Mouse (Mus musculus): ENCODE data around the gene Abtb2.

The Abtb2 gene

DNA sequence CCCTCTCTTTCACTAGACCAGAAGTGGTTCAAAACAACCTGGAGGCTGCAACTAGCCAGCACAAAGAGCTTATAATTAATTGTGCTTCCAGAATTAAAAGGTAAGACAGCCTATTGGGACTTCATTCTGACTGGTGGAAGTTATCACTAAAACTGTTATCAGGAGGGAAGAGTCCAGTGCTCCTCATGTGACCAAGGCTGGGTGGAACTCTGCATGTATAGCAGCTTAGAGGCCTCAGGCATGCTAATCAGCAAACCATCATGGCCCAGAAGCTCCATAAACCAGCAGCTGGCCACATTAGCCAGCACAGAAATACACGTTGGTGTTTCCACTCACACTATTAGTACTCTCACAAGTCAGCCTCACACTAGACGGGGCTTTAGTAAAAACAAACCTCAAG lies 180.7 kb downstream of the Abtb2 start:
- DNase-seq, result no peak

DNA sequence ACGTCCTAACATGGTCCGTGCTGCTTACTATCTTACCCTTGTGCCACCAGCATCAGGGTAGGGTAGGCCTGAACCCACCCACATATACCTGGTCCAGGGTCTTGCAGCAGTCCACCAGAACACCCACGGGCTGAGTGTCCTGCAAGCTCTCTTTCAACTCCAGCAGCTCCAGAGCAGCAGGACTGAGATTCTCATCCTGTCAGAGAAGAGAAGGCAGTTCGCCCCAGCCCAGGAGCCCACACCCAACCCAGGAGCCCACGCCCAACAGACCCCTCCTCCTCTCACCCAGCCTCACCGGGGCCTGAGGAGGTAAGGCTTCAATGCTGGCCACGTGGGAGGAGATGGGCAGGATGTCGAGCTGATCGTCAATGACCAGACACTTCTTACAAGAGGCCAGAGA lies 181.8 kb downstream of the Abtb2 start:
- DNase-seq, result no peak

DNA sequence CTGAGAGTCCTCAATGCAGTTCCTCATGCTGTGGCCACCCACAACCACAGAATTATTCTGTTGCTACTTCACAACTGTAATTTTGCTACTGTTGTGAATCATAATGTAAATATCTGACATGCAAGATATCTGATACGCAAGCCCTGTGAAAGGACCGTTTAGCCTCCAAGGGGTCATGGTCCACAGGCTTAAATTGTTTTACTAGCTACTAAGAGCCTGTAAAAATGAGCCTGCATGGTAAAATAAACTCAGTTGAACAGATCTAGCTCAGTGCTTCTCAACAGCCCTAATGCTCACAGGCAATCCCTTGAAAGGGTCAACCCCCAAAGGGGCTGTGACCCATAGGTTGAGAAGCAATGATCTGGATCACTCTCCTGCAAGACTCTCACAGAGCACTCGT lies 183.0 kb downstream of the Abtb2 start:
- DNase-seq, result no peak

DNA sequence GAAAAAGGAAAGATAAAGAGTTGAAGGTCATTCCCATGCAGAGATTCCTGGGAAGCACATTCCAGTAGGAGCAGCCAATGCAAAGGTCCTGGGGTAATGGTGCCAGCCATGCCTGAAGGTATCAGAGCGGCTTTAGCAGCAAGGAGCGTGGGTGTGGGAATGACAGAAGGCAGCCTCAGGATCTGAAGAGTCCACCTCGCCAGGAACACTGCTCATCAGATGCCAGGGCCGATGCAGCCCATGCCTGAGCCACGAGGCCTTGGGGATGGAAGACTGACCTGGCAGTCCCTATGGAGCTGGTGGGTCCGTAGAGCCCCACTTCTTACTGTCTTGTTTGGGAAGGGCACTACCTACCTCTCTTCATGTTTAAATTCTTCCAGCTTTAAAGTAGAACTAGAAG lies 185.7 kb downstream of the Abtb2 start:
- no peak for DNase-seq

DNA sequence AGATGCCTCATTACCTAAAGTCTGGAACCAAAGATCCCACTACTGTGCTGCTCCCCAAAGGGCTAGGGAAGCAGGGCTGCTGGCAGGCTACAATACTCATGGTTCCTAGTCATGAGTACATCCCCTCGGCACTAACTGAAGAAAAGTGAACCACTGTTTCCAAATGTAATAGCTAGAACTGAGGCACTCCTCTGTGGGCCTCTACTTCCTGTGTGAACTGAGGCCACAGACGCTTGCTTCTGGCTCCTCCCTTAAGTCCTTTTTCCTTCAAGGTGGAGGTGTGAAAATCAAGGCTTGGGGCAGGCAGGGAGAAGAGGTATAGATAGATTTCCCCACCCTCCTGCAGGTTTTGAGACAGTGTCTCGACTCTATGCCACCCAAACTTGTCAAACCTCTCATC lies 188.5 kb downstream of the Abtb2 start:
- DNase-seq, result no peak

DNA sequence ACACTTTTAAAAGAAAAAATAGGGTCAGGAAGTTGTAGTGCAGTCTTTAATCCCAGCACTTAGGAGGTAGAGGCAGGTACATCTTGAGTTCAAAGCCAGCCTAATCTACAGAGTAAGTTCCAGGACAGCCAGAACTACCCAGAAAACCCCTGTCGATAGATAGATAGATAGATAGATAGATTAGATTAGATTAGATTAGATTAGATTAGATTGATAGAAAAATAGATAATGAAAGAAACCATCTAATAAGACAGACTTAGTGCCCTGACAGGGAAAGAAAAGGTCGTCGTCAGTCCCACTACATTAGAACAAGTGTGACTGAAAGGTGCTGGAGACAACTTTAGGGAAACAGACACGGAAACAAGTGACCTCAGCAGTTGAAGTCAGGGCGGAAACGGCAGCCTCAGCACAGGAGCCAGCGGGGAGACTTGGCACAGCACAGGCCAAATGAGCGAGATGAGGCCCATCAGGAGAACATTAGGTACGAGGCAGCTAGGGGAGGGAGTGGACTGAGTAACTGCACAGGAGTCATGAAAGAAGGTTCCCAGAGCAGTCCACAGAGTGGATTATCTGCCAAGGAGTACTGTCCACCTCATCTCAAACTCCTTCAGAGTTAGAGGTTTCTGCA lies 189.5 kb downstream of the Abtb2 start:
- DNase-seq, result no peak

DNA sequence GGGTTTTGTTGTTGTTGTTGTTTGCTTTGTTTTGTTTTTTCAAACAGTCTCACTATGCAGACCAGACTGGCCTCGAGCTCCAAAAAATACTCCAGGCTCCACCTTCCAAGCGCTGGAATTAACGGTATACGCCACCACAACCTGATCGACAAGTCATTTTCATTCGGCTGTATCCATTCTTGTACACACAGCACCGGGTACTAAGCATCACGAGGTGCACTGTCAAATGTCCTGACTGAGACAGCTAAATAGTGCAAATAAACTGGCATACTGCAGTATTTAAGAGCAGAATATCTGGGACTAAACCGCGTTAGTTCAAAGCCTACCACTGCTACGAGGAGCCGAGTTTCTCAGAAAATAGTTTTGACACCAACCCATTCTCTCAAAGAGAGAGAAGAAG lies 194.3 kb downstream of the Abtb2 start:
- peak; percentile 11 for DNase-seq

DNA sequence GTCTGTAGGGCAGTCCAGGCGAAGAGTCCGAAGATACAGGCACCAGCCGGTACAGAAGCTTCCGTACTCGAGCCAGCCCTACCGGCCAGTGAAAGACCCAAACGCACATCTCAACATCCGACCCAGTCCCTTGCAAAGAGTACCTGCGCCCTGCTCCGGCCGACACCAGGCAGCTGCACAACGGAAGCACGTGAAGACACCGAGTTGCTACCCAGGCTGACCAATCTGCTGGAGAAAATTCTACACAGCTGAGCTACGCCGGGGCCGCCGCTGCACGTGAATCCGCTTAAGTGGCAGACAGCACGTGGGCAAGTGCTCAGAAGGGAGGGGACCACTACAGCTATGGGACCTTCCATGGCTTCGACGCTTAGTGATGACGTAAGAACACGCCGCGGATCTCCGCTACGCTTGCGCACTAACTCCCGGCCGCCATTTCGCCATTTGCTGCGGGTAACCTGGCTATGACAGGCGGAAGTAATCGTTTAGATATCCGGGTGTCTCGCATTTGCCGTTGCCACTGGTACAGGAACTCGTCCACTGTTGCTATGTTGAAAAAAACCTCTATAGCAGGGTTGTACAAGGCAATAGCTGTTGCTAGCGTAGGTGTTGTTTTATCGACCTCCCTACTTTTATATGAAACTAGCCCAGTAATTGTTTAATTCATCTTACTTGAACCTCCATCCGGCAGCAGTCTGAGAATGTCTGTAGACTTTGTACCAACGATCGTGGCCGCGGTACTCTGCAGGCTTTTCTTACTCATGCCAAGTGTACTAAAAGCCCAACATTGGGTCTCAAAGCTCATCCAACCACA lies 195.0 kb downstream of the Abtb2 start, which contains the start of gene Nat10:
Nat10 (minus strand) TSS at position 365 of the 811 bp plus-strand sequence.
- DNase-seq, result peak; percentile 99

DNA sequence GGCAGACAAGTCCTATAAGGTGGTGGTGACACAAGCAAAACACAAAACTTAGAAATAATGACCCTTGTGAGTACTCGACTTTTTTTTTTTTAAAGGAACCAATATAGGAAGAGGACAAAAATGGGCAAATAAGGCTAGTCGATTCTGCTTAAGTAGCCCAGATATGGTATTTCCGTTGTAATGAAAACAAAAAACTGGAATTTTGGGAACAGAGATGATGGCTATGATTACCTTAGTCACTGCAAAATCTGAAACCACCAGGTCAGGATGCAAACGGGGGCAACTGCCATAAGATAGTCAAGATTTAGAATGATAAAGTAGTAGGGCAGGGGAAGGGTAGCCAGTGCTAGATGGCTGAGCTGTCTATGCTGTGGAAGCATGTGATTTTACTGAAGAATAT lies 195.9 kb downstream of the Abtb2 start:
- no peak for DNase-seq

DNA sequence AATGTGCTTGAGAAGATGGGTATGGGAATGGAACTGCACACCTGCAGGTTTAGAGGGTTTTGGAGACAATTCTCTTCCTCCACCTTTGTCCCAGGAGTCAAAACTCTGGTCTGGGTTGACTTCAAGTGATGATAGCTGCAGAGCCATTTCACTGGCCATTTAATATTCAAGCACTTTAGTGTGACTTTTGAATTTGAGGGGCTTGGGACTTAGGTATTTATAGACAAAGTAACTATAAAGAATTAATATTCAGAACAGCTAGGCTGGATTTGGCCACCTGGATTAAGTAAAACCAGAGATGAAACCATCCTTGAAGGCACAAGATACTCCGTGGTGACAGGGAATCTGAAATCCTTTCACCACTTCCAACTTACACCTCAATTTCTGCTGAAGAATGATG lies 196.4 kb downstream of the Abtb2 start:
- DNase-seq, result no peak

All from kidney, adult 11 months (tissue).